Mouse (Mus musculus) hindbrain, postnatal 0 days (tissue): ENCODE results near the gene Ttc3. TPM values are rescaled to one million over a fixed set of nuclear protein-coding genes. Genes with fewer than 3 reads are reported as not detected.

Source experiments
- ATAC-seq: fragments of 200-750 bp; cut with Nextera tagmentation; 2 replicates; pipeline ENCODE4 v1.8.0; 2017; ENCODE audit warnings: mild to moderate bottlenecking, moderate TSS enrichment, moderate library complexity
- DNase-seq: peaks from one replicate; pipeline ENCODE4 v3.0.0-alpha.2; 2015; ENCODE audit warnings: low spot score
- H3K27ac ChIP-seq: fragments of 300-500 bp; sonication (generic); 2 replicates; pipeline ENCODE4 v1.5.1; 2014; ENCODE audit warnings: mild to moderate bottlenecking
- H3K27me3 ChIP-seq: fragments of 300-500 bp; sonication (generic); 2 replicates; pipeline ENCODE4 v1.6.1; 2014; ENCODE audit warnings: low read length, mixed read lengths; ENCODE audit not compliant: insufficient read depth
- H3K36me3 ChIP-seq: fragments of 300-500 bp; sonication (generic); 2 replicates; pipeline ENCODE4 v1.6.1; 2014; ENCODE audit warnings: low read length, mixed read lengths; ENCODE audit not compliant: insufficient read depth
- H3K4me1 ChIP-seq: fragments of 300-500 bp; sonication (generic); 2 replicates; pipeline ENCODE4 v1.6.1; 2014; ENCODE audit warnings: antibody characterized with exemption, low read length, mixed read lengths; ENCODE audit not compliant: insufficient read depth
- H3K4me2 ChIP-seq: fragments of 300-500 bp; sonication (generic); 2 replicates; pipeline ENCODE4 v1.6.1; 2014; ENCODE audit warnings: low read depth, mild to moderate bottlenecking, low read length, moderate library complexity, mixed read lengths
- H3K4me3 ChIP-seq: fragments of 300-500 bp; sonication (generic); 2 replicates; pipeline ENCODE4 v1.5.1; 2014; ENCODE audit warnings: low read length
- H3K9ac ChIP-seq: fragments of 300-500 bp; sonication (generic); replicated peaks from 2 replicates; pipeline ENCODE4 v1.6.1; 2014; ENCODE audit warnings: mild to moderate bottlenecking, low read length, moderate library complexity, mixed read lengths
- H3K9me3 ChIP-seq: fragments of 300-500 bp; sonication (generic); 2 replicates; pipeline ENCODE4 v1.6.1; 2016; ENCODE audit warnings: low read length, mixed read lengths
- CTCF ChIP-seq: IDR thresholded peaks from 2 replicates; pipeline ENCODE4 v1.5.1; 2016; ENCODE audit warnings: antibody characterized with exemption, control low read depth, low read depth
- WGBS: fragments of 180-500 bp; shearing (Covaris S2); extraction: QIAGEN DNeasy Blood & Tissue Kit; methylation state at CpG from one replicate; pipeline ENCODE4 v1.1.7; 2014; 5-methylcytosine and 5-hydroxymethylcytosine counted together
- polyA plus RNA-seq: library from polyadenylated mRNA; unstranded; fragments of >200 nt; fragmentation: Nextera tagmentation; extraction: Ambion mirVana; gene quantifications from 2 replicates; pipeline ENCODE4 v1.2.1, GENCODE M21; 2015
- total RNA-seq: library from RNA; depleted of rRNA; stranded (reverse); fragments of >200 nt; gene quantifications from 2 replicates; pipeline ENCODE4 v1.2.3, GENCODE M21; 2014; rRNA removed

Ttc3 gene
- total and polyA plus RNA-seq, 2 experiments from 2014 or later: 848 to 985 TPM

GRCm38 (mm10) chr16:94517606-94518005, 147.2 kb downstream of the Ttc3 start:
- H3K27me3 ChIP-seq: no peaks in the 10 kb centered on the region
- no peak overlapping the region for H3K9ac ChIP-seq
- no peaks in the 10 kb centered on the region; the same call in 1 of the 2 replicates for H3K36me3 ChIP-seq
- DNase-seq (no peak), ATAC-seq (no peak)
- 94% methylated on average over 2 of the region's 2 CpGs for WGBS
- no peak overlapping the region for H3K27ac ChIP-seq
- no peaks in the 10 kb centered on the region for H3K9me3 ChIP-seq
- TF ChIP-seq CTCF: no peak
- H3K4me3 ChIP-seq: no peak overlapping the region
- H3K4me1 ChIP-seq: no peaks in the 10 kb centered on the region
- H3K4me2 ChIP-seq: no peak overlapping the region

Other genes with a start within 250 kb of the Ttc3 start
- 8.1 and 9.4 TPM in 2 replicates for gene Hlcs, start 57.0 kb upstream of the Ttc3 start, total RNA-seq
- gene Hlcs, start 57.0 kb upstream of the Ttc3 start, polyA plus RNA-seq: 7.3 TPM in 2 replicates
- 0.68 and 2.2 TPM in 2 replicates for gene Ripply3, start 42.2 kb upstream of the Ttc3 start, total RNA-seq
- gene Ripply3, start 42.2 kb upstream of the Ttc3 start, polyA plus RNA-seq: 0.91 and 1.0 TPM in 2 replicates
- gene Pigp, start 1.2 kb downstream of the Ttc3 start, total RNA-seq: 82.8 and 100 TPM in 2 replicates
- 139 and 155 TPM in 2 replicates for gene Pigp, start 1.2 kb downstream of the Ttc3 start, polyA plus RNA-seq
- gene Vps26c, start 156.2 kb downstream of the Ttc3 start, total RNA-seq: 64.8 and 68.1 TPM in 2 replicates
- 59.6 and 63.6 TPM in 2 replicates for gene Vps26c, start 156.2 kb downstream of the Ttc3 start, polyA plus RNA-seq
- 81.9 and 91.5 TPM in 2 replicates for gene Dyrk1a, start 199.4 kb downstream of the Ttc3 start, total RNA-seq
- gene Dyrk1a, start 199.4 kb downstream of the Ttc3 start, polyA plus RNA-seq: 12.5 and 13.0 TPM in 2 replicates